Mouse (Mus musculus): ENCODE results near the gene Syt12. TPM values are rescaled to one million over a fixed set of nuclear protein-coding genes. Genes with fewer than 3 reads are reported as not detected.

Syt12 gene
- polyA plus RNA-seq, 1 experiment, result 1.4 TPM

DNA sequence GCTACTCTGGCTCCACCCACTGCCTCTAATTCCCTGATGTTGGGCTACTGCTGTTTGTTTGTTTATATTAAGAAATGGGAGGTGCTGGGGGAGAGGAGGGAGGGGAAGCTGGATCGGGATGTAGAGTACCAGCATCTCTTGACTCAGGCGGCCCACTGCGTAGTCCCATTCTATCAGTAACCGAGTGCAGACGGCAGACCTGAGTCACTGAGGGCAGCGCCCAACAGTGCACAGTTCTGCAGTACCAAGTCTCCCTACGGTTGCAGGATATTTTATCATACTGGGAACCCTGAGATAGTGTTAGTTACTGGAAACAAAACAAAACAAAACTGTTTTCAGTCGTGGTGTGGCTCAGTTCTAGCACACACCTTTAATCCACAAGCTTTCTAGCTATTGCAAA lies 26.1 kb downstream of the Syt12 start:
- Histone ChIP-seq H3K4me1 (ENCODE audit: control insufficient read depth, insufficient read depth, low read length) (peaks cover 5% of the 10 kb centered on the region; the same call in 1 of the 2 replicates), H3K27ac (ENCODE audit: insufficient read depth, low read length) (no peak overlapping the region), H3K4me3 (ENCODE audit: insufficient read depth, low read length) (no peak overlapping the region)
- TF ChIP-seq POLR2A (IDR thresholded peaks at IDR 0.05; ENCODE audit: low read depth, low read length), result no peak
- no peak for TF ChIP-seq CTCF (IDR thresholded peaks at IDR 0.05; ENCODE audit: borderline replicate concordance, insufficient read depth, low read length)

DNA sequence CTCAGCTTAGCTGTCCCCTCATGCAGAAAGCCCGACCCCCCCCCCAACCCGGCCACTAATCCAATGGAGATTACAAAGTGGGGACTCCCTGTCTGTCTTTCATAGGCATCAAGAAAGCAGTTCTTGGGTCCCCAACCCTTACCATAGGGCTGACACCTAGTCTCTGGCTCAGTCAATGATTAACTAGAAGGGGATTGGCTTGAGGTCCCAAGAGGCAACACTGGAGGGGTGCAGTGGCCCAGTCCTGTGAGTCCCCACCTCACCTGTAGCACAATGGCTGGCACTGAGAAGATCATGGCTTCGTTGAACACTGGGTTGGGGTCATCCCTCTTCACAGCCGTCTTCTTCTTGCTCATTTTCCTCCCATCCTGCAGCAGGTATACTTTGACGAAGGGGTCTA lies 26.6 kb downstream of the Syt12 start:
- Histone ChIP-seq H3K27ac (ENCODE audit: insufficient read depth, low read length) (no peak overlapping the region), H3K4me1 (ENCODE audit: control insufficient read depth, insufficient read depth, low read length) (peaks cover 5% of the 10 kb centered on the region; the same call in 1 of the 2 replicates), H3K4me3 (ENCODE audit: insufficient read depth, low read length) (no peak overlapping the region)
- no peak for TF ChIP-seq POLR2A (IDR thresholded peaks at IDR 0.05; ENCODE audit: low read depth, low read length)
- no peak for TF ChIP-seq CTCF (IDR thresholded peaks at IDR 0.05; ENCODE audit: borderline replicate concordance, insufficient read depth, low read length)

DNA sequence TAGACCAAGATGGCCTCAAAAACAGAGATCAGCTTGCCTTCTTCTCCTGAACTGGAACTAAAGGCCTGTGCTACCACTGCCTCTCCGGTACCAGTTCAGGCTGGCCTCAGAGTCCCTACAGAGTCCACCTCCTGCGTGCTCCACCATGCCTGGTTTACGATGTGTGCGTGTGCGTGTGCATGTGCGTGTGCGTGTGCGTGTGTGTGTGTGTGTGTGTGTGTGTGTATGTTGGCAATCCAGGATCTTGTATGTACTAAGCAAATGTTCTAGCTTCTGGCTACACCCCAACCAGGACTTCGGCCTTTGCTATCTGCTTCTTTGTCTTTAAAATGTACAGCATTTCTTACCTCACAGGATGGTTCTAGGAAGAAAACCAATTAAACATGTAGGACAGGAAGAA lies 28.0 kb downstream of the Syt12 start:
- TF ChIP-seq CTCF (IDR thresholded peaks at IDR 0.05; ENCODE audit: borderline replicate concordance, insufficient read depth, low read length) (no peak), POLR2A (IDR thresholded peaks at IDR 0.05; ENCODE audit: low read depth, low read length) (no peak)
- Histone ChIP-seq H3K4me3 (ENCODE audit: insufficient read depth, low read length) (no peak overlapping the region), H3K4me1 (ENCODE audit: control insufficient read depth, insufficient read depth, low read length) (no peaks in the 10 kb centered on the region), H3K27ac (ENCODE audit: insufficient read depth, low read length) (no peak overlapping the region)

DNA sequence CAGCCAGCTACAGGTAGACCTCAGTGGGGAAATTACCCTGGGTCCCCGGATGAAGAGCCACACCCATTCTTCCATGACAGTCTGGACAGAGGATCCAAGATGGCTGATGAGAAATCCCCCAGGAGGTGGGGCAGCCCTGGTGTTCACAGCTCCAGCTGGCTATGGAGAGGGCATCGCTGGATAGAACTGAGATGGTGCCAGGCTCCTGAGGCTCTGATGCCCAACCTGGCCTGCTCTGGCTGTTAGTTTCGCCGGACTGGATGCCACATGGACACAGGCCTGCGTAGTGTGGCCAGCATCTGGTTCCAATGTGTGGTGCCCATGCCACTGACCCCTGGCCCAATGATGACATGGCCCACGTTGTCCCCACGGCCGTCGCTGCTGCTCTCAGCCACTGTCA lies 29.8 kb downstream of the Syt12 start:
- no peak overlapping the region for H3K27ac ChIP-seq (ENCODE audit: insufficient read depth, low read length)
- no peak for TF ChIP-seq CTCF (IDR thresholded peaks at IDR 0.05; ENCODE audit: borderline replicate concordance, insufficient read depth, low read length)
- no peak for TF ChIP-seq POLR2A (IDR thresholded peaks at IDR 0.05; ENCODE audit: low read depth, low read length)
- H3K4me3 ChIP-seq (ENCODE audit: insufficient read depth, low read length), result no peak overlapping the region
- H3K4me1 ChIP-seq (ENCODE audit: control insufficient read depth, insufficient read depth, low read length), result no peaks in the 10 kb centered on the region

DNA sequence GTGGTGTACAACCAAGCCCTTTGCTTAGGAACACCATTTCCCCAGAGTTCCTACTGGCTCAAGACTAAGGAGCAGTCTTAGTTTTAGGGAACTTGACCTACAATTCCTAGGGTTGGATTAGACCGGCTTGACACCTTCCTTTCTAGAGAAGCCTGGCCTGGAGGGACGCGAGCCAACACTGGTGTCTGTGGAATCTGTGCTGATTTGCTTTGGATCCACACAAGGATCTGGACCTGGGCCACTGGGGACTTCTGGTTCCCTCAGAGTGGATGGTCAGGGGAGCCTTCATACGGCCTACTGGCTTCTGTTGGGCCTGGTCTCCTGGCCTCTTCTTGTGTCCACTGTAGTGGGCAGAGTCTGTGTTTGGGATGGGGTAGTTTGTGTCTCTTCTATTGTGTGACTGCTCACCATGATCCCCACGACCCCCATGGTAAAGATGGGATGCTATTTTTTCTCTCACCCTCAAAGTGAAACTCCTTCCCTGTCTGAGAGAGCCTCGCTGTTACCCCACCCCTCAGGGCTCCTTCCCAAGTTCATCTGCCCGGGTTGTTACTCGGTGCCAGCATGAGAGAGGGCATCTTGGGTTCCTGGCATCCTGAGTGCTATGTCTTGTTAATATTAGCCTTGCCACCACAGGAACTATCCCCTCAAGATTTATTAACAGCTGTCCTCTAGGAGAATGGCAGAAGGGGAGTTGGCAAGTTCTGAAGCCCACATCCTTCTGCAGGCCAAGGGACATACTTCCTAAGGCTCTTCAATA lies 30.4 kb downstream of the Syt12 start:
- H3K27ac ChIP-seq (ENCODE audit: insufficient read depth, low read length), result no peak overlapping the region
- no peak overlapping the region for H3K4me3 ChIP-seq (ENCODE audit: insufficient read depth, low read length)
- no peak for TF ChIP-seq POLR2A (IDR thresholded peaks at IDR 0.05; ENCODE audit: low read depth, low read length)
- TF ChIP-seq CTCF (IDR thresholded peaks at IDR 0.05; ENCODE audit: borderline replicate concordance, insufficient read depth, low read length), result no peak
- H3K4me1 ChIP-seq (ENCODE audit: control insufficient read depth, insufficient read depth, low read length), result no peaks in the 10 kb centered on the region; the same call in 1 of the 2 replicates

DNA sequence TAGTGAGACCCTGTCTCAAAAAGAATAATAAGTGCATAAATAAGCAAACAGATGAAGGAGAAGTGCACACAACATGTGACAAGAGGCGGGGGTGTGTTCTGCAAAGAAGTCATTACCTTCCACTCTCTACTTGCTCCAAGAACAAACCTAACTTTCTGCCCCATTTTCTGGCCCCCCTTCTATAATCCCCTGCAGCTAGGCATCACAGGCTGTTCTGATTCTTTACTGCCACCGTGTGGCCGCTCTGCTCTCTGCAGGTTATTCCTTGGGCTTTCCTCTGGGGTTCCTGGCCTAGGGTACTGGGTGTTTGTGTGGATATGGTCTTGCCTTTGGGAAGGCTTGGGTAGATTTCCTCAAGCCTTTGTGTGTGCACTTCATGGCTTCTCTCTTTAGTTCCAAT lies 34.8 kb downstream of the Syt12 start:
- Histone ChIP-seq H3K27ac (ENCODE audit: insufficient read depth, low read length) (peak overlapping the region; percentile 34; the same call in 1 of the 2 replicates), H3K4me3 (ENCODE audit: insufficient read depth, low read length) (no peak overlapping the region), H3K4me1 (ENCODE audit: control insufficient read depth, insufficient read depth, low read length) (peaks cover 4% of the 10 kb centered on the region; the same call in 1 of the 2 replicates)
- TF ChIP-seq POLR2A (IDR thresholded peaks at IDR 0.05; ENCODE audit: low read depth, low read length) (no peak), CTCF (IDR thresholded peaks at IDR 0.05; ENCODE audit: borderline replicate concordance, insufficient read depth, low read length) (peak; percentile 29; the same call in 1 of the 2 replicates)

DNA sequence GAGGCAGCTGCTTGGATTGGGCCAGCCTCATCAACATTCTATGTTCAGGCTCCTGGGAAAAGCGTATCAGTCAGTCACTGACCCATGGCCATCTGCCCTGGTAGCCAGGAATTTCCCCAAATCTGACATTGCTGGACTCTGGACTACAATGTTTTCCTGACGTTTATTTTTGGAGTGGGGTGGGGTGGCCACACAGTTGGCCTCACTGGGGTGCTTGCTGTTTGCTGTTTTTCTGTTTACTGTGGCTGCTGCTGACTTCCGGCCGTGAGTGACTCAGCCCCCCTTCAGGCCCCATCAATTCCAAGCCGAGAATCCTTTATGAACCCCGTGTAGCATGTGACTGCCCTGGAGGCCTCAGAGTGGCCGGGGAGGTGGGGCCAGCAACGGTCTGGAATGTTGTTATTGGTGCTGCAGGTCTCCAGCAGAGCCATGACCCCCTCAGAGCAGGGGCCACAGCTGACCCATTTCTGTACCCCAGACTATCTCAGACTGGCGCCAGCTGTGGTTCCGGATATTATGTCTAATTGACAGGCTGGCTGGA lies 35.6 kb downstream of the Syt12 start:
- TF ChIP-seq CTCF (IDR thresholded peaks at IDR 0.05; ENCODE audit: borderline replicate concordance, insufficient read depth, low read length) (no peak), POLR2A (IDR thresholded peaks at IDR 0.05; ENCODE audit: low read depth, low read length) (no peak)
- Histone ChIP-seq H3K4me3 (ENCODE audit: insufficient read depth, low read length) (no peak overlapping the region), H3K27ac (ENCODE audit: insufficient read depth, low read length) (peak overlapping the region; percentile 59)

DNA sequence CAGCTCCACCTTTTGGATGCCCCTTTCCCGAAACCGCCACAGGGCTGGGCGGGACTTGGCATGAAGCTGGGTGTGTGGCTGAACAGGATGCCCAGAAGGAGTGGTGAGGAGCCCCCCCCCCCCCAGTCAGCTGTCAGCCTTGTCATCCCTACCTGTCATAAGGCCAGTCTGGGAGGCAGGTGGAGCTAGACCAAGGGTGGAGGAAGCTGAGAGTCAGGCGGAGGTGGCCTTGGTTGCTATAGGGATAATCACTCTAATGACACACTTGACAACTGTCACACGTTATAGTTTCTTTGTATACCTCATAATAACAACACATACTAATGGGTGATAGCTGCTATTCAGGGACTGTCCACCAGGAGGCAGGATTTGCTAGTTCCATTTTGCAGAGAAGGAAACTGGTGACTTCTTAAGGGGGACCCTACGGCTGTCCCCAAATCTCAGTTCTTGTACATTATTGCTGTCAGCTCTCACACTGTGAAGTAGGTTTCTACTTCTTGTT lies 36.1 kb downstream of the Syt12 start:
- TF ChIP-seq CTCF (IDR thresholded peaks at IDR 0.05; ENCODE audit: borderline replicate concordance, insufficient read depth, low read length), result no peak
- TF ChIP-seq POLR2A (IDR thresholded peaks at IDR 0.05; ENCODE audit: low read depth, low read length), result no peak
- Histone ChIP-seq H3K27ac (ENCODE audit: insufficient read depth, low read length) (peak overlapping the region; percentile 63), H3K4me1 (ENCODE audit: control insufficient read depth, insufficient read depth, low read length) (peaks cover 4% of the 10 kb centered on the region; the same call in 1 of the 2 replicates), H3K4me3 (ENCODE audit: insufficient read depth, low read length) (no peak overlapping the region)

More for the DNA sequence above, 35.6 kb downstream of the Syt12 start:
- H3K4me1 ChIP-seq (ENCODE audit: control insufficient read depth, insufficient read depth, low read length), result peaks cover 4% of the 10 kb centered on the region; the same call in 1 of the 2 replicates

DNA sequence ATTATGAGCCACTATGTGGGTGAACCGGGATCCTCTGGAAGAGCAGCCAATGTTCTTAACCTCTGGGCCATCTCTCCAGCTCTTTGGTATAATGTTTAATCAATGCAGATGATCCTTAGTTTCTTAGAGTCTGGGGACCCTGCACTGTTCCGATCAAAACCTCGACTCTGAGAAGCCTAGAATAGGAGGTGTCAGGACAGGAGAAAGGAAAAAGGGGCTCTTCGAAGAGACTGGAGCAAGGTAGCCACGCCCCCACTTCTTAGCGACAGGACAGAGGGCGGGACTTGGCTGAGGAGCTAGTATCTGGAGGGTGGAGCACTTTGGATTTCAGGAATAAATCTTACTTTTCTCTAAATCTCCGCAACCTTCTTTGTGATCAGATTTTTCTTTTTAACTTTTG lies 37.0 kb downstream of the Syt12 start:
- Histone ChIP-seq H3K27ac (ENCODE audit: insufficient read depth, low read length) (peak overlapping the region; percentile 84), H3K4me1 (ENCODE audit: control insufficient read depth, insufficient read depth, low read length) (peaks cover 4% of the 10 kb centered on the region; the same call in 1 of the 2 replicates), H3K4me3 (ENCODE audit: insufficient read depth, low read length) (peak overlapping the region; percentile 97)
- TF ChIP-seq POLR2A (IDR thresholded peaks at IDR 0.05; ENCODE audit: low read depth, low read length), result peak; percentile 74
- TF ChIP-seq CTCF (IDR thresholded peaks at IDR 0.05; ENCODE audit: borderline replicate concordance, insufficient read depth, low read length), result no peak
